Comparison of ENCODE assay signal across 17 mouse cellular contexts in the genomic region with DNA sequence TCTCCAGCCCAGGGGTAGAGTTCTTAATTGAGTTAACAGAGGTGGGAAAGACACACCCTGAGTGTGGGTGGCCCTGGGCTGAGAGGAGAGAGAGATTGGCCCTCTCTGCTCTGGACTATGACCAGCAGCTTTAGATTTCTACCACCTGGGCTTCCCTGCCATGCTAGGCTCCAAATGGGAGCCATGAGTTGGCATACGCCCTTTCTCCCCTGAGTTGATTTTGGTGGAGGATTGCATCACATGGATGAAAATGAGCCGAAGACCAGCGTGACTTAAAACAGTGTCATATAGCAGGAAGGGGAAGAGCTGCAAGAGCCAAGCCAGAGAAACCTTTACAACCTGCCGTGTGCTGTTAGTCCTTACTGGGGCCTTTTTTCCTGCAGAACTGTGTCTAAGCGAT. TPM values are rescaled to one million over a fixed set of nuclear protein-coding genes. Genes with fewer than 3 reads are reported as not detected.
DNase-seq lines count a peak whose midpoint lies in the region; ATAC-seq lines count a peak whose summit lies in the region.
"Had no signal": no experiment of that assay in that cellular context is flagged by ENCODE, and none has a peak within 500 bp of the region (broad histone marks: within the 10 kb centered on the region; RNA-seq: fewer than 3 reads in every experiment).

No protein-coding gene starts in this region.

- peak; percentile 16 for DNase-seq in gastrocnemius, adult 18-20 months (ENCODE audit: low spot score)
- DNase-seq in gastrocnemius, adult 8-10 months (ENCODE audit: low spot score in 2 of 2) = no peak
- DNase-seq in 3134 (ENCODE audit: extremely low read depth, insufficient read length, low spot score) (peak; percentile 64), 416B (ENCODE audit: low read depth) (peak; percentile 69)
- no peak for DNase-seq in left cerebral cortex, postnatal 4 days
- DNase-seq: adrenal gland, postnatal 36 days; heart, adult 2 months; kidney, adult 2 months; kidney, postnatal 25 days; midbrain, embryonic 14.5 days; right cerebral cortex, postnatal 14 days; spleen, adult 18-20 months; thymus, postnatal 36 days had no signal

- intact Hi-C loops in left cerebral cortex, postnatal 4 days (cut with DNase I) = no loop called here

- ATAC-seq in common myeloid progenitor, adult 5-6 weeks (replicated peaks; ENCODE audit: low read depth, poor library complexity, severe bottlenecking) = 0 out of 2 replicates have a peak, but pooled peaks have one; percentile 16
- no peak for ATAC-seq in CD4-positive, CD25-positive, alpha-beta regulatory T cell, adult 4 months
- ATAC-seq: forebrain, embryonic 16.5 days; hindbrain, postnatal 0 days had no signal

RNA-seq across cellular contexts. Expression of a gene that starts 44.6 kb away (rescaled TPM):
- total RNA-seq in gastrocnemius, adult 18-20 months (2021) = 1 to 10 TPM; 5.0 to 5.4 TPM
- 1 to 10 TPM; 3.0 to 4.5 (median 3.7) TPM for total RNA-seq in gastrocnemius, adult 8-10 months (2022)
- total RNA-seq in common myeloid progenitor, adult 5-6 weeks (2017) = 88.0 and 100 TPM in 2 replicates
- total RNA-seq in left cerebral cortex, postnatal 4 days (2021) = 10 to 100 TPM; 80.6 to 85.3 TPM
- 100 to 1,000 TPM; 125 to 142 TPM for polyA plus RNA-seq in CD4-positive, CD25-positive, alpha-beta regulatory T cell, adult 4 months (2017; shearing (Covaris generic))

RNA-seq across cellular contexts. Expression of a gene that starts 48.6 kb away (rescaled TPM):
- total RNA-seq in gastrocnemius, adult 18-20 months (2021) = 10 to 100 TPM; 89.2 to 94.8 TPM
- total RNA-seq in gastrocnemius, adult 8-10 months (2022) = 10 to 100 TPM; 76.0 to 91.9 (median 89.6) TPM
- total RNA-seq in common myeloid progenitor, adult 5-6 weeks (2017) = 93.5 and 95.5 TPM in 2 replicates
- total RNA-seq in left cerebral cortex, postnatal 4 days (2021) = 10 to 100 TPM; 81.4 to 81.6 TPM
- polyA plus RNA-seq in CD4-positive, CD25-positive, alpha-beta regulatory T cell, adult 4 months (2017; shearing (Covaris generic)) = 10 to 100 TPM; 10.7 to 13.2 TPM

Comparison
In these comparisons a context has a peak if more than half of its experiments do, and no peak if none do; other contexts are left out.
1. DNase-seq: peak in gastrocnemius, adult 18-20 months (single experiment), 3134 (single experiment) and 416B (single experiment); none in gastrocnemius, adult 8-10 months (0 of 2) and left cerebral cortex, postnatal 4 days (single experiment).
2. RNA of a gene that starts 44.6 kb away (total RNA-seq): 88.0 to 100 TPM in common myeloid progenitor, adult 5-6 weeks and 80.6 to 85.3 TPM in left cerebral cortex, postnatal 4 days; 5.0 to 5.4 TPM in gastrocnemius, adult 18-20 months and 3.0 to 4.5 TPM in gastrocnemius, adult 8-10 months; every median in the first group is over 10 times any median in the second.